Mouse (Mus musculus) testis, adult 2 months (tissue): ENCODE measurements around the gene Boll.

Source experiments
- CTCF ChIP-seq: fragments of 200-500 bp; IDR thresholded peaks from 2 replicates; pipeline ENCODE4 v1.5.1; 2012; ENCODE audit warnings: low read depth, mild to moderate bottlenecking, inconsistent platforms, low read length, moderate library complexity; ENCODE audit not compliant: control insufficient read depth, insufficient read depth, insufficient replicate concordance
- POLR2A ChIP-seq: fragments of 200-500 bp; IDR thresholded peaks from 2 replicates; pipeline ENCODE4 v1.6.1; 2012; ENCODE audit warnings: low read depth, mild to moderate bottlenecking, inconsistent platforms, low read length, moderate library complexity; ENCODE audit not compliant: control insufficient read depth

GRCm38 (mm10) chr1:55212771-55213170, 150.5 kb downstream of the Boll start:
- TF ChIP-seq CTCF (no peak), POLR2A (no peak)
